Mouse (Mus musculus) cerebellum, adult (tissue): Measurements from ENCODE around the gene Galnt9.

Source experiments
- ATAC-seq: cut with Nextera tagmentation; 2 replicates; pipeline ENCODE4 v1.9.2; 2017; ENCODE audit warnings: mild to moderate bottlenecking, moderate library complexity, mixed read lengths; ENCODE audit not compliant: insufficient number of reproducible peaks, low FRiP score, low TSS enrichment

Gene Galnt9

GRCm38 (mm10) chr5:110534402-110534801 lies 9.8 kb upstream of the Galnt9 start:
- ATAC-seq, result no peak

- no peak for ATAC-seq
These were observed 8.2 kb upstream of the Galnt9 start for GRCm38 (mm10) chr5:110535964-110536363.

GRCm38 (mm10) chr5:110540947-110541346 lies 3.2 kb upstream of the Galnt9 start:
- ATAC-seq, result no peak

GRCm38 (mm10) chr5:110541456-110541855 lies 2.7 kb upstream of the Galnt9 start:
- no peak for ATAC-seq

- peak; percentile 8; the same call in 1 of the 2 replicates for ATAC-seq
These were observed 525 bp downstream of the Galnt9 start for GRCm38 (mm10) chr5:110544691-110545069.

- ATAC-seq, result no peak
These were observed 1.2 kb downstream of the Galnt9 start for GRCm38 (mm10) chr5:110545311-110545710.

GRCm38 (mm10) chr5:110546136-110546535 lies 2.0 kb downstream of the Galnt9 start:
- ATAC-seq, result 0 out of 2 replicates have a peak, but pooled peaks have one; percentile 2

- ATAC-seq, result no peak
These were observed 2.7 kb downstream of the Galnt9 start for GRCm38 (mm10) chr5:110546726-110547406.

GRCm38 (mm10) chr5:110548446-110548845 lies 4.3 kb downstream of the Galnt9 start:
- ATAC-seq, result no peak

- no peak for ATAC-seq
These were observed 6.0 kb downstream of the Galnt9 start for GRCm38 (mm10) chr5:110550189-110550588.

- ATAC-seq, result no peak
These were observed 6.7 kb downstream of the Galnt9 start for GRCm38 (mm10) chr5:110550841-110551240.

GRCm38 (mm10) chr5:110552005-110552404 lies 7.8 kb downstream of the Galnt9 start:
- ATAC-seq, result no peak

GRCm38 (mm10) chr5:110553315-110553714 lies 9.2 kb downstream of the Galnt9 start:
- no peak for ATAC-seq

GRCm38 (mm10) chr5:110555198-110555597 lies 11.0 kb downstream of the Galnt9 start:
- no peak for ATAC-seq

- ATAC-seq, result no peak
These were observed 14.2 kb downstream of the Galnt9 start for GRCm38 (mm10) chr5:110558368-110558767.

GRCm38 (mm10) chr5:110559679-110560078 lies 15.5 kb downstream of the Galnt9 start:
- ATAC-seq, result no peak

- ATAC-seq, result peak; percentile 86
These were observed 18.7 kb downstream of the Galnt9 start for GRCm38 (mm10) chr5:110562741-110563326.

GRCm38 (mm10) chr5:110564986-110565644 lies 21.0 kb downstream of the Galnt9 start:
- ATAC-seq, result no peak

GRCm38 (mm10) chr5:110567547-110567946 lies 23.4 kb downstream of the Galnt9 start:
- ATAC-seq, result no peak

GRCm38 (mm10) chr5:110574888-110575287 lies 30.7 kb downstream of the Galnt9 start:
- no peak for ATAC-seq

- ATAC-seq, result no peak
These were observed 35.1 kb downstream of the Galnt9 start for GRCm38 (mm10) chr5:110579296-110579695.
